Mouse (Mus musculus): ENCODE results near the gene Tpd52l1.
"Not testable (repeated sequence)": the region's sequence is repeated elsewhere in the genome, so short reads cannot be mapped to it uniquely, and the experiment has no call there.

The Tpd52l1 gene

GRCm38 (mm10) chr10:31445291-31446124, at the start of gene Tpd52l1:
TSS of gene Tpd52l1 (minus strand) at chr10:31445958.
- DNase-seq (ENCODE audit: extremely low read depth, low read depth, low spot score): no peak

GRCm38 (mm10) chr10:31494296-31494695, 48.5 kb upstream of the Tpd52l1 start:
- no peak for DNase-seq (ENCODE audit: extremely low read depth, low read depth, low spot score)

GRCm38 (mm10) chr10:31467043-31467898, 21.5 kb upstream of the Tpd52l1 start:
- no peak for DNase-seq (ENCODE audit: extremely low read depth, low read depth, low spot score)

- no peak for DNase-seq (ENCODE audit: extremely low read depth, low read depth, low spot score)
Observed at GRCm38 (mm10) chr10:31465840-31466541, 20.2 kb upstream of the Tpd52l1 start.

- DNase-seq (ENCODE audit: extremely low read depth, low read depth, low spot score): no peak
Observed at GRCm38 (mm10) chr10:31465424-31465823, 19.7 kb upstream of the Tpd52l1 start.

- no peak for DNase-seq (ENCODE audit: extremely low read depth, low read depth, low spot score)
Observed at GRCm38 (mm10) chr10:31463044-31463443, 17.3 kb upstream of the Tpd52l1 start.

- no peak for DNase-seq (ENCODE audit: extremely low read depth, low read depth, low spot score)
Observed at GRCm38 (mm10) chr10:31456806-31457205, 11.0 kb upstream of the Tpd52l1 start.

GRCm38 (mm10) chr10:31447083-31447482, 1.3 kb upstream of the Tpd52l1 start:
- no peak for DNase-seq (ENCODE audit: extremely low read depth, low read depth, low spot score)

- no peak for DNase-seq (ENCODE audit: extremely low read depth, low read depth, low spot score)
Observed at GRCm38 (mm10) chr10:31444206-31444605, 1.6 kb downstream of the Tpd52l1 start.

- DNase-seq (ENCODE audit: extremely low read depth, low read depth, low spot score): no peak
Observed at GRCm38 (mm10) chr10:31441491-31441890, 4.3 kb downstream of the Tpd52l1 start.

GRCm38 (mm10) chr10:31436047-31436446, 9.7 kb downstream of the Tpd52l1 start:
- no peak for DNase-seq (ENCODE audit: extremely low read depth, low read depth, low spot score)

- DNase-seq (ENCODE audit: extremely low read depth, low read depth, low spot score): peak; percentile 62
Observed at GRCm38 (mm10) chr10:31417956-31418355, 27.8 kb downstream of the Tpd52l1 start.

GRCm38 (mm10) chr10:31392990-31393389, 52.8 kb downstream of the Tpd52l1 start:
- no peak for DNase-seq (ENCODE audit: extremely low read depth, low read depth, low spot score)

- DNase-seq (ENCODE audit: extremely low read depth, low read depth, low spot score): no peak
Observed at GRCm38 (mm10) chr10:31390777-31391395, 54.9 kb downstream of the Tpd52l1 start.

- not testable (repeated sequence) for DNase-seq (ENCODE audit: extremely low read depth, low read depth, low spot score)
Observed at GRCm38 (mm10) chr10:31388566-31388965, 57.2 kb downstream of the Tpd52l1 start.

GRCm38 (mm10) chr10:31370200-31370599, 75.6 kb downstream of the Tpd52l1 start:
- not testable (repeated sequence) for DNase-seq (ENCODE audit: extremely low read depth, low read depth, low spot score)

- no peak for DNase-seq (ENCODE audit: extremely low read depth, low read depth, low spot score)
Observed at GRCm38 (mm10) chr10:31359749-31360148, 86.0 kb downstream of the Tpd52l1 start.

GRCm38 (mm10) chr10:31354886-31355461, 90.8 kb downstream of the Tpd52l1 start:
- peak; percentile 68 for DNase-seq (ENCODE audit: extremely low read depth, low read depth, low spot score)

GRCm38 (mm10) chr10:31354141-31354540, 91.6 kb downstream of the Tpd52l1 start:
- peak; percentile 82 for DNase-seq (ENCODE audit: extremely low read depth, low read depth, low spot score)

- peak; percentile 62 for DNase-seq (ENCODE audit: extremely low read depth, low read depth, low spot score)
Observed at GRCm38 (mm10) chr10:31352845-31353427, 92.8 kb downstream of the Tpd52l1 start.

Data from fat pad, adult 2 months (tissue).